Mouse (Mus musculus): ENCODE results near the gene Ccdc3. TPM values are rescaled to one million over a fixed set of nuclear protein-coding genes. Genes with fewer than 3 reads are reported as not detected.
"Not testable (repeated sequence)": the region's sequence is repeated elsewhere in the genome, so short reads cannot be mapped to it uniquely, and the experiment has no call there.

The Ccdc3 gene
- polyA plus RNA-seq (2014; fragmentation: Nextera tagmentation; extraction: Ambion mirVana) = 3.9 and 4.6 TPM in 2 replicates

DNA sequence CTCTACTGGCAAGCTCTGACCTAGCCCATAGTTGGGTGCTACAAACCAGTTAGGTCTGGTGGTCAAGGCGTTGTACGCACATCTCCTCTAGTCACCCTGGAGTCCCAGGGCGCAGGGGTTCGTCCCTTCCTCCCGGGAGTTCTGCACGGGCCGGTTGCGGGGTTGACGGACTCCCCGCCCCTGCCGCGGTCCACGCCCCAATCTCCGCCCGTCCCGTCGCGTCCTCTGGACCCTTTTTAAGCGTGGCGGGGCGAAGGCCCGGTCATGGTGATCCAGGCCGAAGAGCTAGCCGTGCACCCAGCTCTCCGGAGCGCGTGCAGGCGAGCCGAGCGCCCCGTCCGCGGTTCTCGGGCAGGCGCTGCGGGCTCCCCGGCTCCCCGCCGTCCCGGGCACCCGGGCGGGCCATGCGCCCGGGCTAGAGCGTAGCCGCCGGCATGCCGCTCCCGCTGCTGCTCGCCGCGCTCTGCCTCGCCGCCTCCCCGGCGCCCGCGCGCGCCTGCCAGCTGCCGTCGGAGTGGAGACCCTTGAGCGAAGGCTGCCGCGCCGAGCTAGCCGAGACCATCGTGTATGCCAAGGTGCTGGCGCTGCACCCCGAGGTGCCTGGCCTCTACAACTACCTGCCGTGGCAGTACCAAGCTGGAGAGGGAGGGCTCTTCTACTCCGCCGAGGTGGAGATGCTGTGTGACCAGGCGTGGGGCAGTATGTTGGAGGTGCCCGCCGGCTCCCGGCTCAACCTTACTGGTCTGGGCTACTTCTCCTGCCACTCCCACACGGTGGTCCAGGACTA lies at the start of gene Ccdc3:
Gene Ccdc3 (plus strand): TSS at position 277 of the 787 bp plus-strand sequence.
- Histone ChIP-seq H3K36me3 (ENCODE audit: control insufficient read depth, insufficient read depth, low read length) (no peaks in the 10 kb centered on the region), H3K4me2 (ENCODE audit: low read depth, low read length, severe bottlenecking) (peak within 1 kb of the TSS; percentile 68), H3K27ac (ENCODE audit: low read depth, low read length) (no peak within 1 kb of the TSS), H3K9ac (ENCODE audit: low read length) (peak within 1 kb of the TSS; percentile 27), H3K27me3 (ENCODE audit: control insufficient read depth, insufficient read depth, low read length) (peaks cover 26% of the 10 kb centered on the region), H3K9me3 (ENCODE audit: control insufficient read depth, low read length) (no peaks in the 10 kb centered on the region), H3K4me3 (ENCODE audit: low read depth, low read length) (peak within 1 kb of the TSS; percentile 38), H3K4me1 (replicated peaks; ENCODE audit: control insufficient read depth, insufficient read depth, low read length) (no peaks in the 10 kb centered on the region; the same call in 1 of the 2 replicates)
- WGBS = 1% methylated on average over 78 of the region's 78 CpGs
- DNase-seq (ENCODE audit: low spot score) = peak; percentile 63
- peak; percentile 69 for ATAC-seq (replicated peaks; ENCODE audit: low FRiP score)

DNA sequence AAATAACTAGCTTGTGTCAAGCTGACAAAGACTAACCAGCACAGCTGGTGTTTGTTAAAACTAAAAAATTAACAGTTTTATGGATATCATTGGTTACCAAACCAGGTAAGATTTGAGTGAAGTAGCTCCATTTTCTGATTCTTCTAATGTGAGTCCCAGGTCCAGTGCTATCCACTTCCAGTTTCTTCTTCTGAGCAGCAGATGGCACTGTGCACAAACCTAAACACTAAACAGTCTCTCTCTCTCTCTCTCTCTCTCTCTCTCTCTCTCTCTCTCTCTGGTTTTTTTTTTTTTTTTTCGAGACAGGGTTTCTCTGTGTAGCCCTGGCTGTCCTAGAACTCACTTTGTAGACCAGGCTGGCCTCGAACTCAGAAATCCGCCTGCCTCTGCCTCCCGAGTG lies 47.2 kb upstream of the Ccdc3 start:
- H3K9me3 ChIP-seq (ENCODE audit: control insufficient read depth, low read length); H3K36me3 ChIP-seq (ENCODE audit: control insufficient read depth, insufficient read depth, low read length); ATAC-seq (replicated peaks; ENCODE audit: low FRiP score); H3K9ac ChIP-seq (ENCODE audit: low read length); H3K27me3 ChIP-seq (ENCODE audit: control insufficient read depth, insufficient read depth, low read length); H3K4me1 ChIP-seq (replicated peaks; ENCODE audit: control insufficient read depth, insufficient read depth, low read length); H3K4me3 ChIP-seq (ENCODE audit: low read depth, low read length); DNase-seq (ENCODE audit: low spot score); H3K4me2 ChIP-seq (ENCODE audit: low read depth, low read length, severe bottlenecking); H3K27ac ChIP-seq (ENCODE audit: low read depth, low read length): not testable (repeated sequence)
- WGBS = 52% methylated on average over 4 of the region's 4 CpGs

DNA sequence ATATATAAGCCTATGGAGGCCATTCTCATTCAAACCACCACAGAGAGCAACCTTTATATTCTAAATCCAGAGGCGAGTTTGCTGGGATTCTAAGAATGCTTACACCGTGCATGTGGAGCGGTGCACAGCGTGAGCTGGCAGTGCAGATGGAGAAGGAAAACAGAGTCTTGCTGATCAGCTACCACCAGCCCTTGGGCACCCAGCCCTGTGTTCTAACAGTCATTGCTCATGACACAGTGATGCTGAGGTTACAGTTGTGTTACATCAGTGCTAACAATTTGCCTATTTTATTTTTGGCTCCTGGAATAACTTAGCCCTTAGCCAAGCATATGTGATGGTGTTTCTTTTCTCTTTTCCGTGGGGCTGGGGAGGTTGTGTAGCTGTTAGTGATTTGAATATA lies 42.7 kb upstream of the Ccdc3 start:
- no peaks in the 10 kb centered on the region for H3K9me3 ChIP-seq (ENCODE audit: control insufficient read depth, low read length)
- no peak overlapping the region for H3K4me3 ChIP-seq (ENCODE audit: low read depth, low read length)
- ATAC-seq (replicated peaks; ENCODE audit: low FRiP score) = no peak
- H3K27me3 ChIP-seq (ENCODE audit: control insufficient read depth, insufficient read depth, low read length) = no peaks in the 10 kb centered on the region
- no peak overlapping the region for H3K9ac ChIP-seq (ENCODE audit: low read length)
- H3K36me3 ChIP-seq (ENCODE audit: control insufficient read depth, insufficient read depth, low read length) = no peaks in the 10 kb centered on the region
- no peaks in the 10 kb centered on the region for H3K4me1 ChIP-seq (replicated peaks; ENCODE audit: control insufficient read depth, insufficient read depth, low read length)
- WGBS = 85% methylated on average over 5 of the region's 5 CpGs
- no peak overlapping the region for H3K4me2 ChIP-seq (ENCODE audit: low read depth, low read length, severe bottlenecking)
- H3K27ac ChIP-seq (ENCODE audit: low read depth, low read length) = no peak overlapping the region
- DNase-seq (ENCODE audit: low spot score) = no peak

DNA sequence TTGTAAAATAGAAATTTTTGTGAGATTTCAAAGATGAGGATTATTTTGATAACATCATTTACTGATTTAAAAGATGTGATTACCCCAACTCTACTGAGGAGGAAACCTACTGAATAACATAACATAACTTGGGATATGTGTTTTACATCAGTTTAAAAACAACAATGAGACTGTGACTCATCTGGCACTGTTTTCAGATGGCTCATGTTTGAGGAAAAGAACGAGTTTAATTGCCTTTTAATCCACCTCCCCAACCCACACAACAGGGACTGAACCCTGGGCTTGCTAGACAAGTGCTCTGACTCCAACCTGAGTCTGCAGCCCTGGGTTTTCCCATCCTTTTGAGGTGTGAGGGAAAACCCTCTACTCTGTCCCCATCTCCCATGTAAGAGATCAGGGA lies 42.3 kb upstream of the Ccdc3 start:
- no peaks in the 10 kb centered on the region for H3K36me3 ChIP-seq (ENCODE audit: control insufficient read depth, insufficient read depth, low read length)
- no peaks in the 10 kb centered on the region for H3K27me3 ChIP-seq (ENCODE audit: control insufficient read depth, insufficient read depth, low read length)
- H3K9me3 ChIP-seq (ENCODE audit: control insufficient read depth, low read length) = no peaks in the 10 kb centered on the region
- no peak overlapping the region for H3K9ac ChIP-seq (ENCODE audit: low read length)
- no peak overlapping the region for H3K27ac ChIP-seq (ENCODE audit: low read depth, low read length)
- no peak for ATAC-seq (replicated peaks; ENCODE audit: low FRiP score)
- H3K4me1 ChIP-seq (replicated peaks; ENCODE audit: control insufficient read depth, insufficient read depth, low read length) = no peaks in the 10 kb centered on the region
- 44% methylated on average over 1 of the region's 1 CpGs for WGBS
- DNase-seq (ENCODE audit: low spot score) = no peak
- no peak overlapping the region for H3K4me3 ChIP-seq (ENCODE audit: low read depth, low read length)
- no peak overlapping the region for H3K4me2 ChIP-seq (ENCODE audit: low read depth, low read length, severe bottlenecking)

DNA sequence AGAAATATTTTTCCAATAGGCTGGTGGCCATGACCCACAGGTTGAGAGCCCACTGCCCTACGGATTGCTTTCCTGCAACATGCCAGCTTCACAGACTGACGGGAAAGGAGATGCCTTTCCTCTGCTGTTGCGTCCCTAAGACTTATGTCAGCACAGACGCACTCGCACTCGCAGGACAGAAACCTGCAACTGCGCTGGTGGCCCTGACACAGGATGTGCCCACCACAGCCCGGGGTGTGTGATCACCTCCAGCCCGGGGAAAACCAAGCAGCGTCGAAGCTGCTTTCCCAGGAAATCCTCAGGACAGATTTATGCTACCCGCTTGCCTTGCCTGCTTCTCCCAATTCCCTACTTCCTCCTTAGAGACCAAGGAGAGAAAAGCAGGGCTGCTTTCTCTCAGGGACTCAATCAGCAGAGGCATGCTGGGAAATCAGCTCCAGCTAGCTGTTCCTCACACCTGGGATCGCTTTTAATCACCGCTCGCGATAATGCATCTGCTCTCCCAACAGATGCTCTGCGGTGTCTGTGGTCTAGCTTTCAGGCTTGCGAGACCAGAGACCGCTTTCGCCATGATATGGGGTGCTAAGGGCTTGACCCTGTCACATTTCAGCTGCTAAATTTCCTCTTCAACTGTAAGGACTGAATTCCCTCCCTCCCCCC lies 39.7 kb upstream of the Ccdc3 start:
- Histone ChIP-seq H3K9ac (ENCODE audit: low read length) (peak overlapping the region; percentile 3; the same call in 1 of the 2 replicates), H3K27me3 (ENCODE audit: control insufficient read depth, insufficient read depth, low read length) (no peaks in the 10 kb centered on the region), H3K4me3 (ENCODE audit: low read depth, low read length) (no peak overlapping the region), H3K36me3 (ENCODE audit: control insufficient read depth, insufficient read depth, low read length) (no peaks in the 10 kb centered on the region), H3K4me1 (replicated peaks; ENCODE audit: control insufficient read depth, insufficient read depth, low read length) (no peaks in the 10 kb centered on the region), H3K27ac (ENCODE audit: low read depth, low read length) (peak overlapping the region; percentile 8; the same call in 1 of the 2 replicates), H3K4me2 (ENCODE audit: low read depth, low read length, severe bottlenecking) (peak overlapping the region; percentile 19; the same call in 1 of the 2 replicates), H3K9me3 (ENCODE audit: control insufficient read depth, low read length) (no peaks in the 10 kb centered on the region)
- DNase-seq (ENCODE audit: low spot score) = no peak
- ATAC-seq (replicated peaks; ENCODE audit: low FRiP score) = no peak
- 34% methylated on average over 20 of the region's 20 CpGs for WGBS

DNA sequence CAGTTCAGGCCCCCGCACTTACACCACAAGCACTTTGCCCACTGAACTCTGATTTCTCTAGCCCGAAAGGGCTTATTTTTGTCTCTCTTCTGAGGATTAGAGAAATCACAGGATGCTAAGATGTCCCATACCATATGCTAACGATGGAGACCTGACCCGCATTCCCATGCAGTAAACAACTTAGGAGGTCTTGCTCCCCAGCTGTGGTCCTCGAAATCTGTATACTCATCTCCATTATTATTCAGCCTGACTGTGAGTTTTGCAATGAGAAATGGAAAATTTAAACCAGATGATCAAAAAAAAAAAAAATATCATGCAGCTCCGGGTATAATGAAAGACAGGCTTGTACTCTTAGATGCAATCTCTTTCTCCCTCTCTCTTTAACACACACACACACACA lies 38.4 kb upstream of the Ccdc3 start:
- H3K9me3 ChIP-seq (ENCODE audit: control insufficient read depth, low read length) = no peaks in the 10 kb centered on the region
- DNase-seq (ENCODE audit: low spot score) (no peak), ATAC-seq (replicated peaks; ENCODE audit: low FRiP score) (no peak)
- no peak overlapping the region for H3K4me3 ChIP-seq (ENCODE audit: low read depth, low read length)
- no peak overlapping the region for H3K4me2 ChIP-seq (ENCODE audit: low read depth, low read length, severe bottlenecking)
- 73% methylated on average over 6 of the region's 6 CpGs for WGBS
- H3K4me1 ChIP-seq (replicated peaks; ENCODE audit: control insufficient read depth, insufficient read depth, low read length) = no peaks in the 10 kb centered on the region
- no peak overlapping the region for H3K27ac ChIP-seq (ENCODE audit: low read depth, low read length)
- H3K9ac ChIP-seq (ENCODE audit: low read length) = no peak overlapping the region
- no peaks in the 10 kb centered on the region for H3K27me3 ChIP-seq (ENCODE audit: control insufficient read depth, insufficient read depth, low read length)
- H3K36me3 ChIP-seq (ENCODE audit: control insufficient read depth, insufficient read depth, low read length) = no peaks in the 10 kb centered on the region

DNA sequence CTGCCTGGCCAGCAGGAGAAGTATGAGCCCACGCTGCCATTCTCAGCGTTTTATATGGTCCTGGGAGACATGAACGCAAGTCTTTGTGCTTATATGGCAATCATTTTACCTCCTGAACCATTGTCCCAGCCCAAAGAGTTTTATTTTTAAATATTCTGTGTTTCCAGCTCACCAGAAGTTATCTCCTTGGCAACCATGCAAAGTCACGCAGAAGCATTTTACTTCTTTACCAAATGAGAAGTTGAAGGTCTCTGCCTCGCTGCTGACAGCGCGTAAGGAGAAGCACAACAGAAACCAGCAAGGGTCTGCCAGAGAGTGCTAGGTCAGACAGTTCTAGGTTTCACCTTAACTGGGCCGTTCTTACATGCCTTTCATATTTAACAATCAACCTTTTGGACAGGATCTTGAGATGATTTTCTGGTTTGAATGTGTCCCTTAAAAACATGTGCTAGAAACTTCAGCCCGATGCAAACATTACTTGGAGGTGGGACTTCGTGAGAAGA lies 35.8 kb upstream of the Ccdc3 start:
- ATAC-seq (replicated peaks; ENCODE audit: low FRiP score) (no peak), DNase-seq (ENCODE audit: low spot score) (no peak)
- WGBS = 89% methylated on average over 10 of the region's 10 CpGs
- Histone ChIP-seq H3K4me2 (ENCODE audit: low read depth, low read length, severe bottlenecking) (no peak overlapping the region), H3K27ac (ENCODE audit: low read depth, low read length) (no peak overlapping the region), H3K4me1 (replicated peaks; ENCODE audit: control insufficient read depth, insufficient read depth, low read length) (no peaks in the 10 kb centered on the region), H3K9ac (ENCODE audit: low read length) (no peak overlapping the region), H3K9me3 (ENCODE audit: control insufficient read depth, low read length) (no peaks in the 10 kb centered on the region; the same call in 1 of the 2 replicates), H3K36me3 (ENCODE audit: control insufficient read depth, insufficient read depth, low read length) (no peaks in the 10 kb centered on the region), H3K4me3 (ENCODE audit: low read depth, low read length) (no peak overlapping the region), H3K27me3 (ENCODE audit: control insufficient read depth, insufficient read depth, low read length) (no peaks in the 10 kb centered on the region)

DNA sequence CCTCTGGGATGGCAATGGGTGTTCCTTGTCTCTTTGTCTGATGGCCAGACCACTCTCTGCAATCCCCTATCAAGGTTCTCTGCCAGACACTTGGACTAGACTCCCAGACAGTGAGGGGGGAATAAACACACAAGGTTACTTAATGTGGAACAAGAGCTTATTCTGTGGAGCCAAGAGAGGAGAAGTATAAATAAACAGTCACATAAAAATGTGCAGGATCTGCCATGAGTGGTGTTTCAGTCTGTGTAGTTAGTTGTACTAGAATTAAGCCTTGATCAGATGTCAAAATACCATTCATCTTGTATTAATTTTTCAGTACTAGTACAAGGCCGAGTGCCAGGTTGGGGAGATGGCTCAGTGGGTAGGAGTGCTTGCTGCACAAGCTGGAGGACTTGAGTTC lies 34.7 kb upstream of the Ccdc3 start:
- Histone ChIP-seq H3K27ac (ENCODE audit: low read depth, low read length) (no peak overlapping the region), H3K36me3 (ENCODE audit: control insufficient read depth, insufficient read depth, low read length) (no peaks in the 10 kb centered on the region), H3K4me2 (ENCODE audit: low read depth, low read length, severe bottlenecking) (no peak overlapping the region), H3K9ac (ENCODE audit: low read length) (no peak overlapping the region), H3K9me3 (ENCODE audit: control insufficient read depth, low read length) (no peaks in the 10 kb centered on the region; the same call in 1 of the 2 replicates), H3K27me3 (ENCODE audit: control insufficient read depth, insufficient read depth, low read length) (no peaks in the 10 kb centered on the region), H3K4me1 (replicated peaks; ENCODE audit: control insufficient read depth, insufficient read depth, low read length) (no peaks in the 10 kb centered on the region), H3K4me3 (ENCODE audit: low read depth, low read length) (no peak overlapping the region)
- no peak for ATAC-seq (replicated peaks; ENCODE audit: low FRiP score)
- WGBS = 65% methylated on average over 1 of the region's 1 CpGs
- DNase-seq (ENCODE audit: low spot score) = no peak

All from forebrain, embryonic 11.5 days (tissue).